Mouse (Mus musculus) ES-Bruce4 (cell line): ENCODE data around the gene Ttf2.

ENCODE experiments used
- CTCF ChIP-seq: IDR thresholded peaks from one replicate; pipeline ENCODE4 v1.8.1; 2011; ENCODE audit warnings: low read depth, low read length
- POLR2A ChIP-seq: IDR thresholded peaks from one replicate; pipeline ENCODE4 v1.8.1; 2011; ENCODE audit warnings: low read length; ENCODE audit not compliant: insufficient read depth

DNA sequence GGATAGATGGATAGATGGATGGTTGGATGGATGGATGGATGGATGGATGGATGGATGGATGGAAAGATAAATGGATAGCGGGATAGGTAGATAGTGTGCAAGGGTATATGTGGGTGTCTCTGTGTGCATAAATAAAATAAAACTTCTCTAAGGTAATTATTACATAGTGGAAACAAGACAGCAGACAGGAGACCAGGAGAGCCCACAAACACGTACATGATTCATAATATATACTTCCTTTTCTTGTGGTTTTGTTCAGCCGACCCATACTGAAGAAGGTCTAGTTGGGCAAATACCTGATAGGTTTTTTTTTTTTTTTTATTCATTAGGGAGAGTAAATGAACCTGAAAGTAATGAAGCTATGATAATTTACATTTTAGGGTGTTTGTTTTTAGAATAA lies 44.1 kb upstream of the Ttf2 start:
- no peak for TF ChIP-seq CTCF
- TF ChIP-seq POLR2A, result no peak
